Mouse (Mus musculus) lung, adult 2 months (tissue): Measurements from ENCODE around the gene Cfap43. TPM values are rescaled to one million over a fixed set of nuclear protein-coding genes. Genes with fewer than 3 reads are reported as not detected.
A peak's percentile ranks its signal among the peaks of the same experiment; 100 is the strongest.

ENCODE experiments used
- DNase-seq: peaks from one replicate; pipeline ENCODE4 v3.0.0; 2022
- H3K4me1 ChIP-seq: fragments of 200-500 bp; 2 replicates; pipeline ENCODE4 v1.6.1; 2011; ENCODE audit warnings: low read length; ENCODE audit not compliant: control insufficient read depth, insufficient read depth
- H3K4me3 ChIP-seq: fragments of 200-500 bp; replicated peaks from 2 replicates; pipeline ENCODE3; 2011; ENCODE audit warnings: low read depth, mild to moderate bottlenecking, control low read depth, low read length; ENCODE audit errors: extremely low read depth
- CTCF ChIP-seq: fragments of 200-500 bp; IDR thresholded peaks from 2 replicates; pipeline ENCODE4 v1.5.1; 2011; ENCODE audit warnings: mild to moderate bottlenecking, low read length, control low read depth; ENCODE audit not compliant: insufficient read depth
- POLR2A ChIP-seq: fragments of 200-500 bp; IDR thresholded peaks from 2 replicates; pipeline ENCODE4 v1.6.1; 2011; ENCODE audit warnings: low read depth, mild to moderate bottlenecking, control low read depth, low read length, borderline replicate concordance; ENCODE audit errors: extremely low read depth
- WGBS: fragments of 180-500 bp; shearing (Covaris S2); methylation state at CpG from one replicate; pipeline ENCODE4 v1.1.7; 2018; 5-methylcytosine and 5-hydroxymethylcytosine counted together
- polyA plus RNA-seq: library from polyadenylated mRNA; depleted of rRNA; stranded (reverse); fragments of >200 nt; gene quantifications from 2 replicates; pipeline ENCODE4 v1.2.3, GENCODE M21; 2012

The Cfap43 gene
- polyA plus RNA-seq, 1 experiment = 7.1 TPM

DNA sequence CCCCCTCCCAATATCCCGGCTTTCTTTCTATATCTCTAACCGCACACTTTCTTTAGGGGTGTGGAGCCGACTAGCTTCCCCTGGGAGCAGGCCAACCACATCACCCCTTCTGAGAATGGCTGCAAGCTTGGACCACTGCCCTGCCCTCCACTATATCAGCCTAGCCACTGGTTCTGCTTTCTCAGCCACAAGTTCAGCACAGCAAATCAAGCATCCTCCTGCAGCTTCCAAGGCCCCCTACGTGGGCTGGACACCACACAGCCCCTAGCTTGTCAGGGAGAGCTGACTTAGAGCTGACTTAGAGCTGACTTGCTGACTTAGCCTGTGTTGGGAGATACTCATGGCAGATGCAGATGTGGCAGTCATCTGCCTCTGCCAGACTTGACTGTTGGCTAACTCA, 14.0 kb downstream of the Cfap43 start:
- Histone ChIP-seq H3K4me1 (peaks cover 22% of the 10 kb centered on the region), H3K4me3 (no peak overlapping the region)
- DNase-seq = no peak
- TF ChIP-seq POLR2A (no peak), CTCF (no peak)
- WGBS = 74% methylated on average over 4 of the region's 4 CpGs

DNA sequence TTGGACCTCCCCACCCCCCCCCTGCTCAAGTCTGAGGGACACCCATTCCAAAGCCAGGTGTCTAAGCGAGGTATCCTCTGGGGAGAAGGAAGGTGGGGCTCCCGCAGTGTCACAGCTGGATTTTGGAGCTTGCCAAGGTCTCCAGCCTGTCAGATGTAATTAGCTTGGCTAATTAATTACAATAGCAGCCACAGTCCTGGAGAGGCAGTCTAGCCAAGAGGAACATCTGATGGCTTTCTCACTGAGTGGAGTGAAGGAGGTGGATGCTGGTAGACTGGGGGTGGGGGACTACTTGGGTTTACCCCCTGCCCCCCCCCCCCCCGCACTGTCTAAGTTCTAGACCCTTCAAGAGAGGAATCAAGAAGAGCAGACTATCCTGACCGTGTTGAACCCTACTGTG, 15.4 kb downstream of the Cfap43 start:
- WGBS = 83% methylated on average over 4 of the region's 4 CpGs

DNA sequence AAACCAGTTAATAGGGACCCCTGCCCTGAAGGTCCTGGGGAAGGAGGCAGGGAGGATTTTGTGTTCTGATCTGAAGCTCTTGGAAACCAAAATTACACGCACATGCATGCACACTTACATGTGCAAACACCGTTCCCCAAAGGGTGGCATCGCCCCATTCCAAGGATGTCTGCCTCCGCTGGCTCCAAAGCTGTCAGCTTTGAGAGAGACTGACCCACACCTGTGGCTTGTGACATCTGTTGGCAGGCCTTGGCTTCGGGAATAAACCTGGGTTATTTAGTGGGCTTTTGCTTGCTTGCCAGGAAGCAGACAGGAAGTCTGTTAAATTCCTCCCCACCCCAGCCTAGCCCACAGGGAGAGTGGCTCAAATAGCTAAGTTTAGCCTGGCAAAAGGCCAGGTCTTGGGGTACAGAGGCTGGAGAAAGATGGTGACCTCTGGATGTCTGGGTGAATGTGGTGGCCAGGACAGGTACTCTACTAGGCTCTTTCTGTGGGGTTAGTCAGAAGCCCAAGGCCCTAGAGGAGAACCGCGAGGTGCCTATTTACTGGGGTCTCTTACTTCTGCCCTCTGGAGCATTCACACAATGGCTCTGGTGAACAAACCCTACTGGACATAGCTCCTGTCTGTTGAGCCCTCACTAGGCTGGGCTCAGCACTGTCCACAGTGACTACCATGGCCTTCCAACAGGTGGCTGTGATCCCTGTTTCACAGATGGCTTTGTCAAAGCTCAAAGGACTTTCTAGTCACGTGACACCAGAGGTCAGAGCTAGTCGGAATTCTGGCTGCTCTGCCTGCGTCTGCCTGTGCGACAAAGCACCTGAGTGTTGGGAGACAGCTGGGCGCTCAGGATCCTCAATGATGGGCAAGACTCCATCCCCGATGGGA, 16.5 kb downstream of the Cfap43 start:
- H3K4me3 ChIP-seq = no peak overlapping the region
- WGBS = 53% methylated on average over 13 of the region's 13 CpGs
- DNase-seq = no peak
- TF ChIP-seq CTCF (no peak), POLR2A (no peak)
- peaks cover 15% of the 10 kb centered on the region for H3K4me1 ChIP-seq

More for the DNA sequence above, 15.4 kb downstream of the Cfap43 start:
- DNase-seq = no peak
- TF ChIP-seq CTCF (no peak), POLR2A (no peak)
- Histone ChIP-seq H3K4me3 (no peak overlapping the region), H3K4me1 (peaks cover 15% of the 10 kb centered on the region)

DNA sequence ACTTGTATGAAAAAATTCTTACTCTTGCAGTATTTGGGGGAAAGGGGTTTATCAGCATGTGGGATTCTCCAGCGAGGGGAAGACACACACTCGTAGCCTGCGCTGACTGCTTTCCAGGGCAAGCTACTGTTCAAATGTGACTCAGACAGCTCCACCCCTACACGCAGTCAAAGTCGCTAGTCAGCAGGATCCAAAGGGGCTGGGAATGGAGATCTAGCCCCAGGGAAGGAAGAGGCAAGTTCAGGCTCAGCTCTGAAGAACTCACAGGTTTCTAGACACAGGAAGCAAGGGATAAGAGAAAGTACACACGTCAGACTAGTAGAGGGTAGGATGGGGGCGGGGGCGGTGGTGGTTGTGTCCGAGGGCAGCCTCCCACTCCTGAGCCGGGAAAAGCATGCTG, 18.5 kb downstream of the Cfap43 start:
- no peak for DNase-seq
- TF ChIP-seq POLR2A (no peak), CTCF (no peak)
- Histone ChIP-seq H3K4me3 (no peak overlapping the region), H3K4me1 (peaks cover 12% of the 10 kb centered on the region)
- WGBS = 75% methylated on average over 10 of the region's 10 CpGs

GRCm38 (mm10) chr19:47900012-47900411, 19.1 kb downstream of the Cfap43 start:
- Histone ChIP-seq H3K4me3 (no peak overlapping the region), H3K4me1 (peaks cover 12% of the 10 kb centered on the region)
- WGBS = 68% methylated on average over 6 of the region's 6 CpGs
- no peak for DNase-seq
- TF ChIP-seq POLR2A (no peak), CTCF (peak; percentile 49)

DNA sequence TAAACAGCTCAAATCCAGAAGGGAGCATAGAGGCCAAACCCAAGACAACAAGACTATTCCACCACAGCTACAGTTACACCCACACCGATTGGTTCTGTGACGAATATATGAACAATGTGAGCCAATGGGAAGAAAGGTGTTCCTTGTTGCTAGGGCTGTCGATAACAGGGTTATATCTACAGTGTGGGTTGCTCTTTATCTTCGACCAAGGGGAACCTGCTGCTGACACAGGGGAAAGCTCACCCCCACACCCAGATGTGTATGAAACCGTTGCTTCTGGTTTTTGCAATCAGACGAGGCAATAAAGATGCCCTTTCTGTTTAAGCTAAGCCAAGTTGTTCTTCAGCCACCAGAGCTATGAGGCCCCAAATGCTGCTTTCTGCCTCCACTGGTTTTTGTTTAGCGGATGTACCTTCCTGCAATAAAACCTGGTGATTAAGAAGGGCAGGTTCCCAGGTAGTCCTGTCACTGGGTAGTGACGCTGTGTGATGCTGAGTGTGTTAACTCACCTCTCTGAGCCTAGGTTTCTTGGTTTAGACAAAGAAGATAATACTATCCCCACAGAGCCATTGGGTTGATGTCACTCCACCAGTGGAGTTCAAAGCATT, 20.5 kb downstream of the Cfap43 start:
- Histone ChIP-seq H3K4me1 (peaks cover 12% of the 10 kb centered on the region), H3K4me3 (no peak overlapping the region)
- 90% methylated on average over 8 of the region's 8 CpGs for WGBS
- no peak for TF ChIP-seq POLR2A
- TF ChIP-seq CTCF = no peak
- DNase-seq = no peak

DNA sequence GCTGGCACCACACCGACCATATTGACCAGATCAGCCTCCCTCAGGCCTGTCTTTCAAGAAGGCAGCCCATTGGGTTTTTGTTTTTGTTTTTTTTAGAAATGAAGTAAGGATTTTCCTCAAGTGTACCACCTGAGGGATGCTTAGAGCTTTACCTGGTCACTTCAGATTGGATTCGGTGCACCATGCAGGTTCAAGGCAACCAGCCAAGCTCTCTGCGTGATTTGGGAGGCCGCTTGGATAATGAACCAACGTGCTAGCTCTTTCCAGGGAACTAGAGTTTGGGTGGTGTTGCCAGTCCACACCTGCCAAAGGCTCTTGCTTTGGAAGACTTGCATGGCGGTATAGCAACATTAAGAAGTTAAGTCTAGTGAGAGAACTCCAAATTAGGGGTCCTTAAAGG, 26.0 kb downstream of the Cfap43 start:
- no peak for DNase-seq
- Histone ChIP-seq H3K4me1 (peaks cover 15% of the 10 kb centered on the region), H3K4me3 (no peak overlapping the region)
- no peak for TF ChIP-seq CTCF
- no peak for TF ChIP-seq POLR2A
- WGBS = 93% methylated on average over 6 of the region's 6 CpGs

DNA sequence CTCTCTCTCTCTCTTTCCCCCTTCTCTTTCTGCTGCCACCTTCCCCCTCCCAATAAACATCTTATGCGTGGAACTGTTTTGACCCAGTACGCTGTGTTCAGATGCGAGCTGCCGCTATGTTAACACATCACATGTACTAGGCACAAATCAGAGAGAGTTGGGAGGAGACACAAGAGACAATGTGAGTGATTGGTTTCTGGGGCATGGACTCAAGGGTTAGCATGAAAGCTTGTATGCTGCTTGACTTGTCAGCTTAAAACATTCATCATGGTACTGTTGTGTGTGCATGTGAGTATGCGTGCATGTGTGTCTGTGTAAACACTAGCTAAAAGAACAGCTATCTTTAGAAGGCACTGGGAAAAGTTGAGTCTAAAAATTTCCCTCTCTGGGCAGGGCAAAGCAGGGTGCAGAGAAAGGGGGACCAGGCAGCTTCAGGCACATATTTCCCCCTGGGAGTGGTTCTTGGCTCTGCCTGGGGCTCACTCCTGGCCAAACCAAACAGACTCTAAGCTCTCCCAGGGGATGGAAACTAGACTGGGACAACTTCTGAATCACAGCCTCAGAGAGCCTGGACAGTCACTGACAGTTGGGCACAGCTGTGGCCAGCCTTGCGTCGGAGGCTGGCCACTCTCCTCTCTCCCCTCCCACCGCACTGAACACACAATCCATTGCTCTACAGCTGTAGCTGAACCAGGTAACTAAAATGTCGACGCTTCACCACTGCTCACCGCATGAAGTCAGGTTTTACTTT, 27.4 kb downstream of the Cfap43 start:
- no peak for TF ChIP-seq CTCF
- TF ChIP-seq POLR2A = 0 out of 2 replicates have a peak, but pooled peaks have one; percentile 12
- no peak for DNase-seq
- H3K4me1 ChIP-seq = peaks cover 15% of the 10 kb centered on the region
- WGBS = 55% methylated on average over 11 of the region's 11 CpGs
- H3K4me3 ChIP-seq = no peak overlapping the region

DNA sequence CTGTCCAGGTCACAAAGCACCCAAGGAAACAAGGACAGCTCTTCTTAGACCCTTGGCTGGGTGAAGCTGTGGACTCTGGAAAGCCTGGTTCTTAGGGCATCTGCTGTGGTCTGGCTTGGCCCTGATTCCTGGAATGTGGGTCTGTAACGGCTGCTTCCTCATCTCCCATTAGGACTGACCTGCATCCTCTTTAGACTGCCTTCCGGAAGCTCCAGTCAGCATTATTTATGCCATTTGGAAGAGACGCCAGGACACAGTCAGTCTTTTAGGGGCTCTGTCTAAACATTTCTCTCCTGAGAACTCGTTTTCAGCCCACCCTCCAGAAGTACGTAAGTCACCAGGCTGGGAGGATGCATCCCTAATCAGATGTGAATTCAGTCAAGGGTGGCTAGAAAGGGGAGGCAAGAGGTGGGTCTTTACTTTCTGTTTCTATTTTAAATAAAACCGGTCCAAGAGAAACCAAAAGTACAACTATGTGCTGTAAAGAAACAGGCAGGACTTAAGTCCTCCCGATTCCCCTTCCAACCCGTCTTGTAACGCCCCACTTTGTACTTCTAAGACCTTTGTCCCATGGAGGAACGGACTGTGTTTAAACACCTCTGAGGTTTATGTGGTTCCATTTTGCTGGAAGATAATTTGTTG, 28.5 kb downstream of the Cfap43 start:
- H3K4me3 ChIP-seq = peak overlapping the region; percentile 52
- no peak for TF ChIP-seq POLR2A
- no peak for TF ChIP-seq CTCF
- WGBS = 19% methylated on average over 10 of the region's 10 CpGs
- no peak for DNase-seq
- H3K4me1 ChIP-seq = peaks cover 18% of the 10 kb centered on the region

DNA sequence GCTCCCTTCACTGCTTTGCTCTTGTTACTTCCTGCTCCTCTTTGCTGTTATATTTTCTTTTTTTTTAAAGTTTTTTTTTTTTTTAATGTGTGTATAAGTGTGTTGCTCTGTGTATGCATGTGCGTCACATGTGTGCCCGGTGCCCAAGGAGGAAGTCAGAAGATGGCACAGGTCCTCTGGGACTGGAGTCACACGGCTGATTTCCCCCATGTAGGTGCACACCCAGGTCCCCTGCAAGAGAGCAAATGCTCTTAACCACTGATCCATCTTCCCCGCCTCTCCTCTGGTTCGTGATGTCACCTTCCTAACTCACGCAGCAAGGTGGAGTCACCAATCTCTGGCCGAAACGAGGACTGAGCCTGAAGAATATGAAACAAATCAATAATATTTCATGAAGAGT, 31.1 kb downstream of the Cfap43 start:
- H3K4me3 ChIP-seq = no peak overlapping the region
- no peak for DNase-seq
- TF ChIP-seq POLR2A (no peak), CTCF (no peak)
- 88% methylated on average over 8 of the region's 8 CpGs for WGBS
- peaks cover 18% of the 10 kb centered on the region for H3K4me1 ChIP-seq
